Mouse (Mus musculus): ENCODE results near the gene Csk.

Csk gene

DNA sequence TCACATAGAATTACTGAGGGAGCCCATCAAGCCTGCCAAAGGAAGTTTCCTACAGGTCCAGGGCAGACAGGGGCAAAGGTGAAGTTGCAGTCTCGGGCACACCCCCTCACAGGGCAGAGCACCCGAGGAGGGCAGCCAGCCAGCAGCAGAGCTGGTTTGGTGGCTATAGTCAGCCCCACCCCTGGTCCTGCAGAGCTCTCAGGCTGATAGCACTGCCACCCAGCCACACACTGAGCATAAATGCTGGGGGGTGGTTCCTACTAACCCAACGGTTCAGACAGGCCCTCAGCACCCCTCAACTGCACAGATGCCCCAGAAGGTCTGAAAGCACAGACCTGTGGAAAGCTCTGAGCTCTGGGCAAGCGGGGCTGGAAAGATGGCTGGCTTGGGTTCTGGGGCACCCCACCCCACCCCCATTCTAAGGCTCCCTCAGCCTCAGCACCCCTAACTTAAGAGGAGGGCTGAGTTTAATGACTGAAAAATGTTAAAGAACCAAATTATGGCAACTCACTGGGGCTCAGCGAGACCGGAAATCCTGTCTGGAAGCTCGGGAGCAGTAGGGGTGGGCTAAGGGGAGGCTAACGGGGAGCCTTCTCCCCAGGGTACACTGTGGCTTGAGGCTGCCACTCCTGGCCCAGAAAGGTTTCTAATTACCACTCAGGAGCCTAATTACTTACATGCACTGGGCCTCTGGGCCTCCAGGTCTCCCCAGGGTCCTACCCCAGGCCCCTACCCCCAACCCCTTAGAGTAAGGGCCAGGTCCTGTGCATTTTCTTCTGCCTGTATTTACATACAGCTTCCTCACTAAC lies 14.6 kb downstream of the Csk start:
- peak; percentile 32 for DNase-seq (ENCODE audit: low read depth, low spot score)

DNA sequence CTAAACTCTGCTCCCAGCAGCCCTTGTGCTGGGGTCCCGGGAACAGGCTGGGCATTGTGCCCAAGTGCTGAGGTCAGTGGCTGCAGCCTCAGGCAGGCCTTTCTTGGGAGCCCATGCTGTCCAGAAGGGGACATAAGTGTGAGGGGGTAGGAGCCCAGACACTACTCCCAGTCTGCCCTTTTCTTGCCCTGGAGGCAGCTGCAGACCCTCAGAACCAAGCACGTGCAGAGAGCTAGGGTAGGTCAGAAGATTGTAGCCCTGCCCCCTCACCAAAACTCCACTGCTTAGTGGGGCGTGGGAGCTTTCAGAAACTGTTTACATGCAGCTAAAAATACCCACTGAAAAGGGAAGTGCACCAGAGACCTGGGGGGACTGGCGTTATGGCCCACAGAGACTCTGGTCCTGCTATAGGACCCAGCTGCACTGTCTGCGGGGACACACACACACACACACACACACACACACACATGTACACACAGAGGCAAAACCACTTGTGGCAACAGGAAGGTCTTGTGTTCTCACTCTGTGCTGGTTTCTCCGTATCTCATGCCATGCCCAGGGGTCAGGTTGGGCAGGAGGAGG lies 15.6 kb downstream of the Csk start:
- DNase-seq (ENCODE audit: low read depth, low spot score): peak; percentile 53

DNA sequence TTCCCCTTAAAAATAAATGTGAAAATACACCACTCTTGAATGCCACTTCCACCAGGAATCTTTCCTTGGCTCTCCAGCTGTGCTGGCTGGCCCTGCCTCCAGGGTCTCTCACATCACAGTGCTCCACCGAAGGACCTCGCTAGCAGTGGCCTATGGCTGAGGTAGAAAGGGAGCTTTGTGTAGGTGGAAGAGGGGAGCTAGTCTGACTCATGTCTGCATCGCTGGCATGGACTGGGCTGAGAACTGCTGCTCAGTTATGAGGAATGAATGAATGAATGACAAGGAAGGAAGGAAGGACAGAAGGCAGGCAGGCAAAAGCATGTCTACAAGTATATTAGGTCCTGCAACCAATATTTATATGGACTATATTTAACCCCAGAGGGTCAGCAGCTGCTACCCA lies 16.2 kb downstream of the Csk start:
- no peak for DNase-seq (ENCODE audit: low read depth, low spot score)

DNA sequence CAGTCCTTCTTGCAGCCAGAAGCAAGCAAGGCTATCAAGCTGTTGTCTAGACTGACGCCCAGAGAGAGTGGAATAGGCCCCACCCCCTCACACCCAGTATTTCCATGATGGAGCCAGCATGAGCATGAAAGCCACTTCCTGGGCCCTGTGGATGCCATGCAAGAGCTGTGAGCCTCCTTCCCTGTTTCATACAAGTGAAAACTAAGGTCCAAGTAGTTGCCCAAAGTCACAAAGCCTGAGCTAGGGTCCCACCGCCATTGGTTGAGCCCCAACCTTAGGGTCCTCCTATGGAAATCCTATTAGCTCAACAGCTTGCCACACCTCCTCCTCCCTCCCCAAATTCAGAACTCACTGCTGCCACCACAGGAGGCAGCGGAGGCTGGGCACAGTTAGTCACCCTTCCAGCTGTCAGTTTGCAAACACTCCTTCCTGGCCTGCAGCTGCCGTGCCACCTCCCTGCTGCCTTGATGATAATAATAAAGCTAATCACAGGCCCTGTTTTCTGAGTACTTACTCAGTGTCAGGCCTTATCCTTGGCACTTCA lies 19.9 kb downstream of the Csk start:
- peak; percentile 87 for DNase-seq (ENCODE audit: low read depth, low spot score)

- DNase-seq (ENCODE audit: low read depth, low spot score): peak; percentile 82
Observed at GRCm38 (mm10) chr9:57629118-57629874, 24.1 kb downstream of the Csk start.

DNA sequence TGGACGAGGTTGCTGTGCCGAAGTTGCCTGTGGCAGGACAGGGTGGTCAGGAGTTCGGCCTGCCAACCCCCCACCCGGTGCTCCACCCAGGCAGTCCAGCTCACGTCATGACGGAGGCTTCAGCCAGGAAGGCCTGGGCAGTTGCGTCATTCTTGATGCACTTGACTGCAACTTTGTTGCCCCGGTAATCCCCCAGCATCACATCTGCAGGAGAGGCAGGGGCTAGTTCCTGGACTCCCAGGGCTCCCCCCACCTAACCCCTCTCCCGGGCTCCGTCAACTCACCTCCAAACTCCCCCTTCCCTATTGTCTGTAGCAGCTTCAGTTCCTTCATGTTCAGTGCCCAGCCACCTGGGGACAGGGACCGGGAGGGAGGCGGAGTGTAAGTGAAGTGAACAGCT lies 24.7 kb downstream of the Csk start:
- no peak for DNase-seq (ENCODE audit: low read depth, low spot score)

DNA sequence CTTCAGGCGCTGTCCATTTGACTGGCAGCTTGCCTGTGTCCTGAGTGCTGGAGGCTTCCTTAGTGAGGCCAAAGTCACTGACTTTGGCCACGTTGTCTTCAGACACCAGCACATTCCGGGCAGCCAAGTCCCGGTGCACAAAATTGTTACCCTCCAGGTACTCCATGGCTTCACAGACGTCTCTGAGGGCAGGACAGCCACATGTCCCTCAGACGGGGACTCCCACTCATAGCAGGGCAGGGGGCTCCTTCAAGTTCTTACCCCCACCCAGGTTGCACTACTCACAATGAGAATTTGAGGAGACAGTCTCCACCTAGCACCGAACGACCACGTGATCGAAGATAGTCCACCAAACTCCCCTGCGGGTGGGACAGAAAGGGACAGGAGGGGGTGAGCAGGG lies 25.5 kb downstream of the Csk start:
- DNase-seq (ENCODE audit: low read depth, low spot score): no peak

DNA sequence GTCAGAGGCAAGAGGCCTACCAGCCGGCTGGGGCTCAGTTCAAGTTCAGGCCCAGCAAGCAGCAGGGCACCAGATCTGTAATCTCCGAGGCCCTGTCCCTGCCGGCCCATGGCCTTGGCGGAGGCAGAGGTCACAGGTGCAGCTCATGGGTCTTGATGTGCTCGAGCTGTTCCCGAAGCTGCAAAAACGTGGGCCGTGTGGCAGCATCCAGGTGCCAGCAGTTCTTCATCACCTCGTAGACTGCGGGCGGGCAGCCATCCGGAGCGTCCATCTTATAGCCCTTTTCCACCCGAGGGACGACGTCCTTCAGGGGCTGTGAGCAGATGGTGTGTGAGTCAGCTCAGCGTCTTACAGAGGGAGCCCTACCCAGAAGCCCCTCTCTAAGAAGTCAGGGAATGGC lies 26.2 kb downstream of the Csk start:
- DNase-seq (ENCODE audit: low read depth, low spot score): no peak

GRCm38 (mm10) chr9:57625674-57626500 lies 27.5 kb downstream of the Csk start:
- DNase-seq (ENCODE audit: low read depth, low spot score): no peak

DNA sequence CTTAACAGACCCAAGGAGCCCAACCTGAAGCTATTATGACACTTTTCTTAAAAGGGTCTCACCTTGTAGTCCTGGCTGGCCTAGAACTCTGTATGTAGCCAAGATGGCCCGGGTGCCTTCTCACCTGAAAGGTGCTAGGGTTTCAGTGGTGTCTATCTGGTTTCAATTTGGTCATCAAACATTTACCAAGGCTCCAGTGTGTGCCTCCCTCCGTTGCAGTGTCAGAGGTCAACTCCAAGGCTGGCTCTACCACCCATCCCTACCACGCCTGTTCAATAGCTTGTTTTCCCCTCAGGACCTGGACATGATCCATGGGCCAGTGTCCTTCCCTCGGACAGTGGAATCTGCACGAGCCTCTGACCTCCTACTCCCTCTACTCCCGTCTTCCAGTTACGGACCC lies 29.1 kb downstream of the Csk start:
- no peak for DNase-seq (ENCODE audit: low read depth, low spot score)

DNA sequence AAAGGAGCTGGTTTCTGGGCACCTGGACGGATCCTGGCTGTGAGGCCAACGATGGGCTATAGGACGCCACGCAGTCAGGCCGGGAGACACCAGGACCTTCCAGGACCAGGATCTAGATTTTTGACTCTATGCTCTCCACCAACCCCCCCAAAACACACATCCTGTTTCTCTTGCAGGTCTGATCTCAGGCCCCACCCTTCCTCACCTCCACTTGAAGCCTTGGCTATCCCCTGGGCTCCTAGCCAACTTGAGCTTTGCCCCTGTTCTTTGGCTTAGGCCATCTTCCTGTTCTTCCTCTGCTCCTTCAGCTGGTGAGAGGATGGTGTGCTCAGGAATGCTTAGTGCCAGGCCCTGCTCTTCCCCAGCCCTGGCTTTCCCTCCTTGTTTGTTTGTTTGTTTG lies 32.8 kb downstream of the Csk start, which contains the start of gene Lman1l:
TSS of gene Lman1l (minus strand) at position 101 of the 400 bp plus-strand sequence.
- DNase-seq (ENCODE audit: low read depth, low spot score): no peak

- no peak for DNase-seq (ENCODE audit: low read depth, low spot score)
Observed at GRCm38 (mm10) chr9:57618854-57619253, 34.6 kb downstream of the Csk start.

DNA sequence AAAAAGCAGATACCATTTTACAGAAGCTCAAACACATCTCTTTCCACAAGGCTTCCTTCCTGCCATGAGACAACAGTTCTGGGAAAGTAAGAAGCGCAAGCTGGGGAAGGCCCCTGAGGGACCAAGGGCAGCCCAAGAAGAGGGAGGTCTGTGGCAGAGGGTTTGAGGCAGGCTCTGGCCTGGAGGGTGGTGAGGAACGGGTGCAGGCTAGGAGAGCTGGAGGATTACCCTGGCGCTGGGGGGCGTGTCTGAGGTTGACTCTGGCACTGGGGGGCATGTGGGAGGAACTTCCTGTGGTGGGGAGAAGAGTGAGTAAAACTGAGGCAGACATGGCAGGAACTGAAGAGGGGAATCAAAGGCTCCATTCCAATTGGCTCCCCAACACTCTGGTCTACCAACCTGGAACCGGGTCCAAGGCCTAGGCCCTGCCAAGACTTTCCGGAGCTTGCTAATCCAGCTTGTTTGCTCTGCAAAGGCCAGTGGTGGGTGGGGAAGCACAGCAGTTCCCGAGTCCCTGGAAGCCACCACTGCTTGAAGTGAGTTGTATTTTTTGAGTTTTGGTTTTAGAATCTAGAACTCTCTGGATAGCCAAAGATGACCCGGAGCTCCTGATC lies 35.8 kb downstream of the Csk start:
- DNase-seq (ENCODE audit: low read depth, low spot score): no peak

DNA sequence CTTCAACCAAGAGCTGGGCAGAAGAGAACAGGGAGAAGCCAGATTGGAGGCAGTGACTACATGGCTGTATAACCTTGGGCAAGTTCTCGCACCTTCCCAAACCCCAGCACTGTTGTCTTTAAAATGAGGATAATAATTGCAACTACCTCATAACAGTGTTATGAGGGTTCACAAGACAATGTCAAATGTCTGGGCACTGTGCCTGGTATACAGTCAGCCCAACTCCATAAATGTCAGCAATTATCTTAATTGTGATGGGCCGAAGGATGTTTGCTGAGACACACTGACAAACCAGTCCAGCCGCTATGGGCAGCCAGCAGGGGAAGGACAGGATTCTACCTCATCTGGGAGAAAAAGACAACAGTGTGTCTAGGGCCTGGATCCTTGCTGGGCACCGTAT lies 38.6 kb downstream of the Csk start:
- DNase-seq (ENCODE audit: low read depth, low spot score): no peak

DNA sequence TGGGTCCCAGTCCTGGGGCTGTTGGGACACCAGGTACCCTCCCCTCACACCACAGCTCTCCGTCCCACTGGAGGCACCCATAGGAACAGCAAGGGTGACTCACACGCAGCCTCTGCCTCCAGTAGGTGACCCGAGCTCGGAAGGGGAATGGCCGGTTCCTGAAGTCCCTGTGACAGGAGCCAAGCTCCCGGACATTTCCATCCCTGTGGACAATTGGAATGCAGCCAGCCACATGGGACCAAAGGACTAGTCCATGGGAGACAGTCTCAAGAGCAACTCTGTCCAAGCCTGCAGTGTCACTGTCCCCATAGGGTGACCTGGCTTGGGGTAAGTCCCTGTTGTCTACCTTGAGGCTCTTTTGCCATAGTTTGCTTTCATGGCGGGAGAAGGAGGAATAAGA lies 39.5 kb downstream of the Csk start:
- no peak for DNase-seq (ENCODE audit: low read depth, low spot score)

GRCm38 (mm10) chr9:57612587-57612986 lies 40.8 kb downstream of the Csk start:
- no peak for DNase-seq (ENCODE audit: low read depth, low spot score)

DNA sequence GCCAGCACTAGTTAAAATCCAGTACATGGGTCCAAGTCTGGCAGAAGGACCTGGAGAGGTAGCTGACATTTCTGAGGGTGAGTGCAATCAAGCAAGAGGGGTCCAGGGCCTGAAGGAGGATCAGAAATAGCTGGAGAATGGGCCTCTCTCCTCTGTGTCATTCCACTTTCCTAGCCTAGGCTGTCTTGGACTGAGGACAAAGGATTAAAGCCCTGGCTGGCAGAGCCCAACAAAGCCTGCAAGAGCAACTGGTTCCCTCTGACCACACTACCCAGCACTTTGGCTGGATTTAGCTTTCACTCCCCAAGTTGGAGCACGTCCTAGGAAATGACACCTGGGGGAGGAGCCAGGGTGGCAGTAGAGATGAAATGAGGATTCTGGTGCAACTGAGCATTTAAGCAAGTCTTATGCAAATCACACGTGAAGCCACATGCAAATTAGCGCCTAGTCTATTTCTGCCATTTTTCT lies 43.0 kb downstream of the Csk start:
- DNase-seq (ENCODE audit: low read depth, low spot score): no peak

DNA sequence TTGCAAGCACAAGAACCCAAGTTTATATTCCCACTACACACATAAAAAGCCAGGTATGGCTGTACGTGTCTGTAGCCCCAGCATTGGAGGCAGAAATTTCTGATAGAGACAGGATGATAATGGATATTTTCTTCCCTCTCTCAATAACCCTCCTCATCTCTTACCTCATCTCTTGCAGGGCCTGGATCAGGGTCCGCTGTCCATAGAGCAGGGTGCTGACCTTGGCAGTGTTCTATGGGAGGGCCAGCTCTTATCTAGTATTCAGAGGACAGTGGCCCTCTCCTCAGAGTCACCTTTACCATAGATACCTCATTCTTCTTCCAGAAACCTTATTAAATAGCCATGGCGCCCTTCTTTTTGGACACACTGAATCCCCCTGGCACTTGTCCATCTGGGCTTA lies 43.6 kb downstream of the Csk start:
- no peak for DNase-seq (ENCODE audit: low read depth, low spot score)

DNA sequence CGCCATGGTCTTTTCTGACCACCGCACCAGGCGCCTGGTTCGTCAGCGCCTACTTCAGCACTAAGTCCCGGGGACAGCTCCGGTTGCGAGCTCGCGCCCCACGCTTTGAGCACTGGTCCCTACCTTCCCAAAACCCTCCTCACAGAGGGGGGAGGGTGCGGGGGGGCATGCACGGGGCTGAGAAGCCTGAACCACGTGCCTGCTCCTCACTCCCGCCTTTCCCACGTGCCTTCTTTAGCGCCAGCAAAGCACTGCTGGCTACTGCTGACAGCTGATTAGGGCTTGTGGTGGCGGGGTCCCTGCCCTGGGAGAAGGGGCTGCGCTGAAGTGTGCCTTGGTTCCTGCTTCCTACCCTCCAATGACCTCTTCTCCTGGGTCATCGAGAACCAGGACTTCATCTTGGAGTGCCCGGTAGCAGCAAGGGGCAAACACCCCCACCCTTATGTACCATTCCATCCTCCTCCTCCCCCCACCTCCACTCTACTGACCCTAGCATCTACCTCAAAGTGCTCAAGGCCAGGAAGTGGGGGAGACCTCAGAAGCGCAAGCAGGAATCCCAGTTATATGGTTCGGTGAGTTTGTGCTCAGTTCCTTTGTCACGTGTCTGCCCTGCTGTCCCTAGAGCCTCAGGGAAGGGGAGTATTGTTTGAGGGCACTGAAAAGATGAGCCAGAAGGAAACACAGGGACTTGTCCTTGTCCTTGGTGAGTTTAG lies 47.1 kb downstream of the Csk start, which contains the start of gene Cplx3:
TSS of gene Cplx3 (minus strand) at position 143 of the 713 bp plus-strand sequence.
- DNase-seq (ENCODE audit: low read depth, low spot score): peak; percentile 52

- DNase-seq (ENCODE audit: low read depth, low spot score): no peak
Observed at GRCm38 (mm10) chr9:57605503-57605902, 47.9 kb downstream of the Csk start.

All from CD4-positive helper T cell, adult 2 months (primary cell).